Mouse (Mus musculus): ENCODE results near the gene Slc15a1. TPM values are rescaled to one million over a fixed set of nuclear protein-coding genes. Genes with fewer than 3 reads are reported as not detected.

The Slc15a1 gene
- total RNA-seq (2017), result not detected in 2 replicates

DNA sequence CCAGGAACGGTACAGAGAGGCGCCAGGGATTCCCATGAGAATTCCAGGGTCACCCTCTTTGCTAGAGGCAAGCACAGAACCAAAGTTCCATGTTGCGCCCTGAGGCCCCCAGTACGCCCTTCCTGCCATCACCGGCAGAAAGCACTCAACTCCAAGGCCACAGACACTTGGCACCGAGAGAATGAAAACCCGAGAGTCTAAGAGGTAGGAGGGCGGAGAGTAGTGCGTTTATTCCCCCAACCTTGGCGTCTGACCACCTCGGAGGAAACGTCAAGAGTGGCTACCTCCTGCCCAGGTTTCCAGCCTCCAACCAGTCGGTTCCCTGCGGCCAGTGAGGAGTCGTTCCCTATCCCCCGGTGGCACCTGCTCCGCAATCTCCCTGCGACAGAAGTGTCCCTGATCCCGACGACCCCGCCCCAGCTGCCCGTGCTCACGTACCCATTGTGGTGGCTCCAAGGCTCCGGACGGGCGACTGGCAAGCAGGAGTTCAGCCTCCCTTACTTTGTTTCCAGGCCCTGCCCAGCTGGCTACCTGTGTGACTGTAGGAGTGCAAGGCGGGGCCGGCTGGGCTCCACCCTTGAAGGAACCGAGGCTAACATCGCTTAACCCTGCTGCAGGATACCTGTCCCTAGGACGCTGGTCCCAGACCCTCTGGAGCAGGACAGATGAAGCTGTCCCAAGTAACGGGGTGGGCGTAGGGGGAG, at the start of gene Slc15a1:
Slc15a1 (minus strand) TSS at position 472 of the 704 bp plus-strand sequence.
- ATAC-seq (replicated peaks; ENCODE audit: low read depth, poor library complexity, severe bottlenecking), result 0 out of 2 replicates have a peak, but pooled peaks have one; percentile 11

DNA sequence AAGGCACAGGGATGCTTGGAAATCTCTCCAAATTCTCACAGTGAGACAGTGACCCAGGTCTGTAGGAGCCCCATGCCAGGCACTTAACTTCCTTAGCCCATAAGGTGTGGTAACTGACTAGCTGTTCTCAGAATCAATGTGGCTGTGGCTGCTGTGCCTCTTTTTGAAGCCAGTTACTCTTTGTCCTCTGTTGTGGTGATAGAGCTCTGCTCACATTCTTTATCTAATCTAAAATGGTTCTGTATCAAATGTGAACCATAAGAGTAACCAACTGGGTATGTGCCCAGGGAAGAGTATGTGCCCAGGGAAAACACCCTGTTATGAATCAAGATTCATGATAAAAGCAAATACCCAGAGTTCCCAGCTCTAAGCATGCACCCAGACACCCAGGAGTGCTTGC, 48.7 kb upstream of the Slc15a1 start:
- ATAC-seq (replicated peaks; ENCODE audit: low read depth, poor library complexity, severe bottlenecking), result no peak

DNA sequence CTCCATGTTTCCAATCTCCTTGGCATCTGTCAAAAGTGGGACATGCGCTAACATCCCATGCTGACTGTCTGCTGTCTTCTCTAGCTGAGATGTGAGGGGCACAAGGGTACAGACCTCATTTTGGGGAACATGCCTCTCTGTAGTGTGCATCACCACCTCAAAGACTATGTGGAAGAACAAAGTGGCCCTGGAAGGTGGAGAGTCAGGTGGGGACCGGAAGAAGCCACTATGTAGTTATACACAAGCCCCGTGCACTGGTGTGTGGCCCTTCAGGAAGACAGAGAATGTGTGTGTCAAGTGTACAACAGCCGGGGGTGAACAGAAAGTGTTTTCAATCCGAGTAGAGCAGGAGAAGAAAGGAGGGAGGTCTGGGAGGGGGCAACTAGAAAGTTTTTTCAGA, 47.5 kb upstream of the Slc15a1 start:
- no peak for ATAC-seq (replicated peaks; ENCODE audit: low read depth, poor library complexity, severe bottlenecking)

DNA sequence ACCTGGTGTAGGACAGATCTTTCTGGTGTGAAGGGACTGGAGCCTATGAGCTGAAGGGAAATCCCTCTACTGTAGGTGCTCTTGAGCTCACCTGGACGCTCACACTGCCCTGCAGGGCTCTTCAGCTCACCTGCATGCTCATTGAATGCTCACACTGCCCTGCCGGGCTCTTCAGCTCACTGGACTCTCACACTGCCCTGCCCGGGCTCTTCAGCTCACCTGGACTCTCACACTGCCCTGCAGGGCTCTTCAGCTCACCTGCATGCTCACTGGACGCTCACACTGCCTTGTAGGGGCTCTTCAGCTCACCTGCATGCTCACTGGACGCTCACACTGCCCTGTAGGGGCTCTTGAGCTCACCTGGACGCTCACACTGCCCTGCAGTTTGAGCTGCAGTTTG, 44.8 kb upstream of the Slc15a1 start:
- no peak for ATAC-seq (replicated peaks; ENCODE audit: low read depth, poor library complexity, severe bottlenecking)

DNA sequence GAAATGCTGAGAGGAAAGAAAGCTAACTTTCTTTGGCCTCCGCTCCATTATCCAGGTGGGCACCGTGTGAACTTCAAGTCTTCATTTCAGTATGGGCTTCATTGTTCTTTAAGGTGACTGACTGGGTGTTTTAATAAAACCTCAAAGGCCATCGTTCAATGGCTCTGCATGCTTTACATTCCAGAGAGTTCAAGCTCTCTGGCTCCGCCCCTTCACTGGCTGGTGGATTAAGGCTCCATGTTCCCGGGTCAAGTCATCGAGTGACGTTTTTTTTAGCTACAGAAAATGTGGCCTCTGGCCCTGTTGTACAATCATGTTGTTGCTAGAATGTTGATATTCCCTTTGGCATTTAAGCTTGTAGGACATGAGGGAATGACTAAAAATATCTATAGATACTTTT, 42.7 kb upstream of the Slc15a1 start:
- no peak for ATAC-seq (replicated peaks; ENCODE audit: low read depth, poor library complexity, severe bottlenecking)

DNA sequence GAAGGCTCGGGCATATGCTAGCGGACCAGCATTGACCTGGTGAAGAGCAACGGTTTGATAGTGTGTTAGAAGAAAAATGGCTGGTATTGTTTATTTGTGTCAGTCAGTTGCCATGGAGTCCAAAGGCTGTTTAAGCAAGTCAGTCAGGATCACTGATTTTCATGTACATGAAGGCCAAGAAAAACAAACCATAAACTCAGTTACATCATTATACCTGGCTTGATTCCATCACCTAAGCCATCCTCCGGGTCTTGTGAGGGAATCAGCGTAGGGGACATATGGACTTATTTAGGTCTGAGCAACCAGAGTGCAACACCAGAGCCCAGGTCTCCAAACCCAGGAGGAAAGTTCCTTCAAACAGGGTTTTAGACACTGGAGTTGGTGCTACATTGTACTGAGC, 41.6 kb upstream of the Slc15a1 start:
- no peak for ATAC-seq (replicated peaks; ENCODE audit: low read depth, poor library complexity, severe bottlenecking)

DNA sequence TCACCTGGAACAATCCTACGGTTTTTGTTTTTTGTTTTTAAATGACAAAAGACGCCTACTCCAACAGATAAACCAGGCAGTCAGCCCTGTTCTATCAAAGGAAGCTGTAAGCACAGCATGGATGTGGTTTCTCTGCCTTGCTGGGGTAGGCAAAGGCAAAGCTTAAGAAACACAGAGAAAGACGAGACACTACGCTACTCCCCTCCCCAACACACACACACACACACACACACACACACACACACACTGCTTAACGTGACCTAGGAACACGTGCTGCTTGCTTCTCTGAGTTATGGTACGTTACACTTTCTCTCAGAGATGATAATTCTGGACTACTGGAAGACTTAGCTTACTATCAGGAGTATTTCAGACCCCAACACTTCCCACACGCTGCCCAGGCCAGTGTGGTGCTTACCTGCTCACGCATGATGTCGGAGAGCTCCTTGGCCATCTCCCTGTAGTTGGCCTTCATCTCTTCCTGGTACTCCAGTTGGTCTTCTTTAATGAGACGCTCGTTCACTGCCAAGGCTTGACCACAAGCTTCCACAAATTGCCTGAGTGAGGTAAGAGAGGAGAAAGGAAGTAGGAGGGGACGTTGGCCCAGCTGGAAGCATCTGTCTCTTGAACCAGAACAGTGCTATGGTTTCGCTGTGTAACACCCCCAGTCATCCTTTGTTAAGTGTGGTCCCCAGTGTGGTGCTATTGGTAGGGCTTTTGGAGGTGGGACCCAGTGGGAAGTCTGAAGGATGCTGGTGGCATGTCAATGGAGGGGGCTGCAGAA, 40.7 kb upstream of the Slc15a1 start:
- peak; percentile 42; the same call in 1 of the 2 replicates for ATAC-seq (replicated peaks; ENCODE audit: low read depth, poor library complexity, severe bottlenecking)

DNA sequence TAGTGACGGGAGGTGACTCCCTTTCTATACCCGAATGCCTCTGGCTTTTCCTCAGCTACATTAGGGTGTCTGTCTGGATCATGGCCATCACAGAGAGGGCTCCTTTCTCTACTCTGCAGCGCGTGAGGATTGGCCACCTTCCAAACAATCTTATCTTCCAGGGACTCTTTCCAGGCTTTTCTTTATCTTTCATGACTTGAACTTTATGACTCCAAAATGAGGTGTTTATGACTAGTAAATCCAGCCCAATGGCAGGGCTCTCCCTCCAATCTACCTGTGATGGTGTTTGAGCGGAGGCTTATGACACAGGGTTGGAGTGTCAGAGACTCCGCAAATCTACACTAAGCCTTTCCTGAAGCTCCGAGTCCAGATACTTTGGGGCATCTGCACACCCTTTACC, 36.2 kb upstream of the Slc15a1 start:
- no peak for ATAC-seq (replicated peaks; ENCODE audit: low read depth, poor library complexity, severe bottlenecking)

DNA sequence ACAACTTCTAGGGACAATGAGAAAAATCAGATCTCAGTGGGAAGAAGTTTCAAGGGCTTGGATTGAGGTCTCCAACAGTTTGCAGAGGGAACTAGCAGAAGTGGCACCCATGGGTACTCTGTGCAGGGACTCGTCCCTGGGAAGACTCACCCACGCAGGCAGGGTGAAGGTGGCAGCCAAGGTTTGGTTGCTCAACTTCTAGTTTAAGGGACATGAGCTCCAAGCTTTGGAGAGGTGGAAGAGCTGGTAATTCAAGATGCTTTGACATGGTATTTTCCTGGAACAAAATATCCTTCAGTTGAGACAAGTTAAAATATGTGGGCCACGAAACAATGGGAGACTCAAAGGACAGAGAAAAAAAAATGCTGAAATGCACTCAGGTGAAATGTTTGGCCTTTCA, 29.4 kb upstream of the Slc15a1 start:
- no peak for ATAC-seq (replicated peaks; ENCODE audit: low read depth, poor library complexity, severe bottlenecking)

DNA sequence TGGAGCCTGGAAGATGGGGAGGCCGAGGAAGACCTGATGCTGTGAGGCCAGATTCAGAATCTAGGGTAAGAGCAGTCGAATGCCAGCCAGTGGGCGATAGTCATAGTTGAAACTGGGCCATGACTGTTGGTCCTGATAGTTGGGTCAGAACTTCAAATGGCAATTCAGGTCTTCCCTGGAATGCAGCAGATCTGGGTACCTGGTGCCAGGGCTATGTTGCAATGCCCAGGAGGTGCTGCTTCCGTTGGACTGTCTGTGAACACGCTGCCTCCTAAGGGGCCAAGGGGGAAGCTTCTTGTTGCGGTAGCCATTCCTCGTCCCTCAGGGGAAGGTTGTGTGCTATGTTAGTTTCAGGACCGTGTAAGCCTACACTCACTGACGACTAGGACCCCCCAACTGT, 25.8 kb upstream of the Slc15a1 start:
- no peak for ATAC-seq (replicated peaks; ENCODE audit: low read depth, poor library complexity, severe bottlenecking)

DNA sequence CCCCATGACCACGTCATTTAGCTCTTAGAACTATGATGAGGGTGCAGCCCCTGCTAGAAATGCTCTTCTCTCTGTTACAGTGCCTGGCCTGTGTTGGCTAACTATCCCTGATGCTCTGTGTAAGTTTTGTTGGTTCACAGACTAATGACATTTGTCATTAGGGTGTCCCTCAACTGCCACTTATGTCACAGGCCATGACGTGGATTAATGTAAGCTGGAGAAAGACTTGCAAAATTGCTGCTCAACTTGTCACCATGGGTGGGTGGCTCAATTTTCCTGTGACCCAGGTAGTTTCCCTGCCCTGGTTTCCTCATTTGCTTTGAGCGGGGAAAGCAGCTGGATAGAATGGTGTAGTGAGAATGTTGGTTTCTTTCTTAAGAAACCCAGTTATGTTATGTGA, 22.8 kb upstream of the Slc15a1 start:
- no peak for ATAC-seq (replicated peaks; ENCODE audit: low read depth, poor library complexity, severe bottlenecking)

DNA sequence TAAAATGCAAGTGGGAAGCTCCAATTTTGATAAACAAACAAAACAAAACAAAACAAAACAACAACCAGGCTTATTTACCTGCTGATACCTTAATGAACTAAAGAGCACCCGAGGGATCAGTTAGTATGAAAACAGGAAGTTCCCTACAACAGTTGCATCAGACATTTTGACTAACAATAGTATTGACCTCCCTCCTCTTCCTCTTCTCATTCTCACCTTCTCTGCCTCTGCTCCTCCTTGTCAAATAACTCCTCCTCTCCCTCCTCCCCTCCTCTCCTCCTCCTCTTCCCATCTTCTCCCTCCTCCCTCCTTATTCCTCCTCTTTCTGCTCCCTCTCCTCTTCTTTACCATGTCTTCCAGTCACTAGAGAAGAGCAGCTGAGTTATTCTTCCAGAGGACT, 22.1 kb upstream of the Slc15a1 start:
- 0 out of 2 replicates have a peak, but pooled peaks have one; percentile 25 for ATAC-seq (replicated peaks; ENCODE audit: low read depth, poor library complexity, severe bottlenecking)

DNA sequence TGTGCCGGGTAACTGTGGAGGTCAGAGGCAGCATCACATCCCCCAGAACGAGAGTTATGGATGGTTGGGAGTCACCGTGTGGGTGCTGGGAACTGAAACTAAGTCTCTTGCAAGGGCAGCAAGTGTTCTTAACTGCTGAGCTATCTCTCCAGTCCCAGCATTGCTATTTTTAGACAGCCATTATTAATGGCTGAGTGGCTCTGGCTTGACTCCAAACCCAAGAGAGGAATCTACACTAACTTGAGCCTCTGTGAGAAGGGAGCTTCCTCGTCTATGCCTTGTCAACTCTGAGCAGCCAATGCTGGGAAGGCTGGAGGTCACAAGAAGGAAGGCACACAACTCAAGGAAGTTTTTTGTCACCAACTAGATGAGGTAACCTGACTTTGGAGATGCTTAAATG, 16.7 kb upstream of the Slc15a1 start:
- peak; percentile 72 for ATAC-seq (replicated peaks; ENCODE audit: low read depth, poor library complexity, severe bottlenecking)

DNA sequence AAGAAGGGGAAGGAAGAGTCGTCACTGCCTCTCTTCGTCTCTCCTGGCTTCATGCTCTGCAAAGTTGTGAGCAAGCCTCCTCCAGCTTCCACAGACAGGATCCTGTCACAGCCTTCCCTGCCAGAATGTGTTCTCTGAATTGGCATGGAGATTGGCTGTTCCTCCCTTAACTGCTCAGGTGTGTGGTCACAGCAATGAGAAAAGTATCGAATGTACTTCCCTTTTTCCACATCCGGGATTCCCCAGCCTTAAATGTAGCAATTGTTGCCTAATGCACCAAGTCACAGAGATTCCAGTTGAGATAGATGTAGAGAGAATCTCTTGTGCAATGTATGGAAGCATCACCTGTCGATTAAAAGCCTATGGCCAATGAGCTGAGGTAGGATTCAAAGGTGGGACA, 11.8 kb upstream of the Slc15a1 start:
- peak; percentile 33; the same call in 1 of the 2 replicates for ATAC-seq (replicated peaks; ENCODE audit: low read depth, poor library complexity, severe bottlenecking)

DNA sequence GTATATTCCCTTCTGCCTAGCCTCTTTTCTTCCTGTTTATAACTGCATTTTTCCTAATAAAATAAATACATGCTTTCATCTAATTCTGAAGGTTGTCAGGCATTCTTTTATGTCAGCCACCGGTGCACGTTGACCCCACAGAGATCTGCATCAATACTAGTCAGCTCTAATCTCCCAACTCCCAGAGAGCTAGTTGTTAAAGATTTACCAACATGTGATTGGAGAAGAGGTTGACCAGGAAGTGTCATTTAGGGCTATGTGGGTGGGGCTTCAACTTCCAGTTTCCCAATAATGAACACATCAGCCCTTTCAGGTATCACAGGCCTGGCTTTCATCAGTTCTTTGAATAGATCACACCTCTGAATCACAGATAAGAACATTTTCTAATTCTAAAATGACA, 3.9 kb upstream of the Slc15a1 start:
- no peak for ATAC-seq (replicated peaks; ENCODE audit: low read depth, poor library complexity, severe bottlenecking)

DNA sequence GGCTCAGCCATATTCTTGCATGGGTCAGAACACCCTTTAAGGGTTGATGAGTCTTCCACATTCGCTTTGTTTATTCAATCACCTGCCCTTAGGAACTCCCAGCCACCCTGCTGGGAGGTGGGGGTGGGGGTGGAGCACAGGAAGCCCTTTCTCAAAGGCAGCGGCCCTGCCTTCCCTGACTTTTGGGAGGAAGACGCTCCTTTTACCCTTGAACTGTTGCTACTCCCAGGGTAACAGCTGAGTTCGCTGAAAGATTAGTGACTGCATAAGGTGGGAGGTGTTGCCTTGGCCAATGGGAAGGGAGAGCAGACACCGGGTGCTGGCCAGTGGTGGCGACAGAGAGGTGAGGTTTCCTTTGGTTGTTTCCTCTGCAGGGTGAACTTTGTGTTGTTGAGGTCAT, 1.3 kb upstream of the Slc15a1 start:
- ATAC-seq (replicated peaks; ENCODE audit: low read depth, poor library complexity, severe bottlenecking), result 0 out of 2 replicates have a peak, but pooled peaks have one; percentile 29

DNA sequence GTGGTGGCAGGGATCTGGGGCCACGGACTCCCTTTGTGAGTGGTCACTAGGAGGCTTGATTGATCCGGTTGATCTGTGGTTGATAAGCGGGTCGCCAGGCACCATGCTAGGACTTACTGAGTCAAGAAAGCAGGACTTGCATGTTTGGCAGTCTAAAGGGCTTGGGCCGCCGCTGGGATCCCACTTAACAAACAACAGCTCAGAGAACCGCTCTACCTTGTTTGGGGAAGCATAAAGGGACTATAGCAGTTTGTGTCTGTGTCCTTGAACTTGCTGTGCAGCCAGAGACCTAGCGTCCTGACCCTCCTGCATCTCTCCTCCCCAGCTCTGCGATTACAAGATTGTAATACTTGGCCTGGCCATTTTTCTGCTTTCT, 421 bp upstream of the Slc15a1 start:
- ATAC-seq (replicated peaks; ENCODE audit: low read depth, poor library complexity, severe bottlenecking), result no peak

DNA sequence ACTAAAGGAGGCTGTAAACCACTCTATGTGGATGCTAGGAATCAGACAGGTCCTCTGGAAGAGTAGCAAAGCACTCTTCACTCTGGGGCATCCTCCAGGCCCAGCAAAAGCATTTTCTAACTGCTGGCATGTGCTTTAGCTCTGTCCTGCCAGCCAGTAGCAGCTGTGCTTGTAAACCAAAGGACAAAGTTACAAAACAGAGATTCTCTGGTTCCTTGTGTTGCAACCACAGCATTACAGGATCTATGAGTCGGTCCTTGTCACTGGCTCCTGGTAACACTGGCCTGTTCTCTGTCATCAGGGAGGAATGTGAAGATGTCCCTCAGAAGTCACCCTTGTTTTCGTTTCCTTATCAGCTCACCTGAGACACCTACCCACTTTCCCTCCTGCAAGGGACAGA, 4.5 kb downstream of the Slc15a1 start:
- 0 out of 2 replicates have a peak, but pooled peaks have one; percentile 18 for ATAC-seq (replicated peaks; ENCODE audit: low read depth, poor library complexity, severe bottlenecking)

DNA sequence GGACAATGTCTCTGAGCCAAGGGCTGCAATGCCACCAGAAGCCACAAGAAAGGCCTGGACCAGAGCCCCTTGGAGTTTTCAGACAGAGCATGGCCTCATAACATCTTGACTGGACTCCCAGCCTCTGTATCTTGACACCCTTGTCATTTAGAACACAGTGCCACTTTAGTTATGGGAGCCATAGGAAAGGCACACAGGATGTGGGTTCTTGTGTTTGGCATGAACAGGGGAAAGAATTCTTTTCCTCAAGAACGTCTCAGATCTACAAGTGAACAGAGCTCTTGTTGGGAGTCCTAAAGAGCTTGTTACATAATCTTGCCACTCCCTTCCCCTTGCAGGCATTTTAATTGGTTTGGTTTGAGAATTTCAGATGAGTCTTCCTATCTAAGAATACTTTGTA, 5.3 kb downstream of the Slc15a1 start:
- 0 out of 2 replicates have a peak, but pooled peaks have one; percentile 15 for ATAC-seq (replicated peaks; ENCODE audit: low read depth, poor library complexity, severe bottlenecking)

DNA sequence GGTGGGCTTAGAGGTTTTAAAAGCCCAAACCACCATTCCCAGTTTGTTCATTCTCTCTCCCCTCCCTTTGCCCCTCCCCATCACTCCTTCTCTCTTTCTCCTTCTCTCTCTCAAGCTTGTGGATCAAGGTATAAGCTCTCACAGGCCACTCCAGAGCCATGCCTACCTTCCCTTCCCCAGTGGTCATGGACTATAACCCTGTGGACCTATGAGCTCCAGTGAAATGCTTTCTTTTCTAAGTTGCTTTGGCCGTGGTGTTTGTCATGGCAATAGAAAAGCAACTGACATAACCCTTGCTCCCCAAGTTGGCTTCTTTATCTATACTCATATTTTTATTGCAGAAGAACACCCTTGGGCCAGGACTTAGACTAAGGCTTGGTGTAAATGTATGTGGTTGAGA, 7.3 kb downstream of the Slc15a1 start:
- no peak for ATAC-seq (replicated peaks; ENCODE audit: low read depth, poor library complexity, severe bottlenecking)

DNA sequence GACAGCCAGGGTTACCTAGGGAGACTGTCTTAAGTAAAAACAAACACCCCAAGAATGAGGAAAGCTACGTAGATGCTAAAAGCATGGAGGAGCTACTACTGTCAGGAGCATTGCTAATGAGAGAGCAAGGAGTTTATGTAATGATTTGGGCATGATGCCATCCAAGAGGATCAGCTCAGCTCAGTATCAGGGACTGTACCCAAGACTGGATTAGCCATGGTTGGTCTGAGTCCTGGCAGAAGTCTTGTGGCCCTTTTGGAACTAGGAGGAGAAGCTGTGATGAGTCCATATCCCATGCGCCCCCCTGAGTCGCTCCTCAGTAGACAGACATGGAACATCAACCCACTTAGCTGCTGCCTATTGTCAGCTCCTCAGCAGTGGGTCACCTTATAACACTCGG, 9.3 kb downstream of the Slc15a1 start:
- ATAC-seq (replicated peaks; ENCODE audit: low read depth, poor library complexity, severe bottlenecking), result no peak

Data from common myeloid progenitor, adult 5-6 weeks (primary cell).